Mouse (Mus musculus) layer of hippocampus, adult 2 months (tissue): ENCODE results near the gene Vps13c. TPM values are rescaled to one million over a fixed set of nuclear protein-coding genes. Genes with fewer than 3 reads are reported as not detected.
A peak's percentile ranks its signal among the peaks of the same experiment; 100 is the strongest.

Experiments used
- DNase-seq, 2 experiments: peaks; one replicate each; pipeline ENCODE4 v3.0.0; 2022; ENCODE audit warnings: low spot score in 2 of 2
- H3K27ac ChIP-seq: fragments of 200-600 bp; 2 replicates; pipeline ENCODE4 v1.8.1; 2022
- H3K4me3 ChIP-seq: fragments of 200-600 bp; 2 replicates; pipeline ENCODE4 v1.8.1; 2022; ENCODE audit warnings: mild to moderate bottlenecking
- CTCF ChIP-seq: fragments of 200-600 bp; conservative IDR thresholded peaks from 2 replicates; pipeline ENCODE4 v1.8.1; 2022; ENCODE audit warnings: antibody characterized with exemption, mild to moderate bottlenecking, moderate library complexity
- total RNA-seq, 2 experiments: library from RNA; stranded (reverse); gene quantifications; 2 replicates each; pipeline ENCODE4 v1.2.3; 2021

The Vps13c gene
- total RNA-seq, 2 experiments from 2014 or later: 113 to 121 TPM

DNA sequence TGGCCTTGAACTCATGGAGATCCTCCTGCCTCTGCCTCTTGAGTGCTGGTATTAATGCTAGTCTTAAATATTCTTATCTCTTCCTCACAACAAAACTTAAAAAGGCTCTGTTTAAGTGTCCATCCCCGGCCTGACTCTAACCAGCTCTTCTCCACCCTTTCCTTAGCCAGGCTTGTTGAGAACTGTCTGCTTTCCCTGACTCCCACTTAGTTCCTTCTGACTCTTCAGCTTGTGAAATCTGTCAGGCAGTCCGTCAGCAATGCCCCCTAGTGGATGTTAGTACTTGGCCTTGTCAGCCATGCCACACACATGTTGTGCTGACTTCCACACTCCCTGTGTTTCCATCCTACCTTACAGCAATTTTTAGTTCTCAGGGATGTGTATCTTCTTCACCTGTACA lies 35.1 kb downstream of the Vps13c start:
- Histone ChIP-seq H3K27ac (no peak overlapping the region), H3K4me3 (no peak overlapping the region)
- DNase-seq: peak; percentile 39 to 54
- TF ChIP-seq CTCF: peak; percentile 80

DNA sequence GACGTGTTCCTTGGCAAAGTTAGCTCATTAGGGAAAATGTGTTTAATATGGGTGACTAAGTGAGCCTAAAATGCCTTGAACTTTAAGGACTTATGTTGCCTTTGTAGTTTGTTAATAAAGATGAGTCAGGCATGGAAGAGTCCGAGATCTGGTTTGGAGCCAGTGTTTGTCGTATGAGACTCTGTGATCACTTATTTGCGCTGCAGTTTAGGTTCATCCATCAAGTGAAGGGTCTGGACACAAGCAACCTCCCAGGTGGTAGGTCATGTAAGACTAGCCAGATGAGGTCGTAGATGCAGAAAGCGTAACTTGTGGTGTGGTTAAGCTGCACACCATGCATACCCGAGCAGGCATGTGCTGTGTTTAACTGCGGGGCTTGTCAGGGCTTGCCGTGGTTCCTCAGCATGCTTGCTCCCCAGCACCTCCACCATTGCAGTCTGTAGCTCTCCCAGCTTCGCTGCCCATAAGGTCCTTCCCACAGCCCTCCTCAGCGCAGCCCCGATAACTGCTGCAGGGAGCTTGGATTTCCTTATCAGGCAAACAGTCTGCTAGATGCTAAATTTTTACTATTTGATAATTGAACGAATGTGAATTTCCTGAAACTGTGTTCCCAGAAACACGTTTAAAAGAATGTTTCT lies 37.0 kb downstream of the Vps13c start:
- no peak for DNase-seq
- H3K27ac ChIP-seq: peak overlapping the region; percentile 41; the same call in 1 of the 2 replicates
- TF ChIP-seq CTCF: no peak
- no peak overlapping the region for H3K4me3 ChIP-seq

DNA sequence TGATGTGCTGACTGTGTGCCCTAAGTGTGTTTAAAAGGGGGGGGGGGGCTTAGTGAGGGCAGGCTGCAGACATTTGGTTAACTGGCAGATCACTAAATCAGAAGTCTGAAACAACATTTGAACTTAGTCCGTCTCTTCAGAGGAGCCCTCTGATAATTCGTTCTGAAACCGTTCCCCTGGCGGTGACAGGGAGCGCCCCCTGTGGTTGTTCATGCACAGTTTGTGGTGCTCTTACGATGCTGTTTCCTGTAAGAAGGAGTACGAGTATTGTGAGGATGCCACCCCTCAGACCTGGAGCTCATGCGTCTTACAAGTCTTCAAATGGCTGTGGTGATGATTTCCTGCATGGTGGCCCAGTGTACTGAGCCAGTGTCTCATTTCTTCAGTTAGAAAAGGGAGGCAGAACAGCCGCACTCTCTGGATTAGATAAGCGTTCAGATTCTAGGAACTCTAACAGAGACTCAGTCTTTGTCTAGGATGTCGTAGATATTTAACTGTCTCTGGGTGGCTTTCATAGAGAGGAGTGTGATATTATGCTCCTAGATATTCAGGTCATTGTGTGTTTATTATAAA lies 38.1 kb downstream of the Vps13c start:
- Histone ChIP-seq H3K4me3 (no peak overlapping the region), H3K27ac (no peak overlapping the region)
- TF ChIP-seq CTCF: peak; percentile 34
- DNase-seq: no peak

DNA sequence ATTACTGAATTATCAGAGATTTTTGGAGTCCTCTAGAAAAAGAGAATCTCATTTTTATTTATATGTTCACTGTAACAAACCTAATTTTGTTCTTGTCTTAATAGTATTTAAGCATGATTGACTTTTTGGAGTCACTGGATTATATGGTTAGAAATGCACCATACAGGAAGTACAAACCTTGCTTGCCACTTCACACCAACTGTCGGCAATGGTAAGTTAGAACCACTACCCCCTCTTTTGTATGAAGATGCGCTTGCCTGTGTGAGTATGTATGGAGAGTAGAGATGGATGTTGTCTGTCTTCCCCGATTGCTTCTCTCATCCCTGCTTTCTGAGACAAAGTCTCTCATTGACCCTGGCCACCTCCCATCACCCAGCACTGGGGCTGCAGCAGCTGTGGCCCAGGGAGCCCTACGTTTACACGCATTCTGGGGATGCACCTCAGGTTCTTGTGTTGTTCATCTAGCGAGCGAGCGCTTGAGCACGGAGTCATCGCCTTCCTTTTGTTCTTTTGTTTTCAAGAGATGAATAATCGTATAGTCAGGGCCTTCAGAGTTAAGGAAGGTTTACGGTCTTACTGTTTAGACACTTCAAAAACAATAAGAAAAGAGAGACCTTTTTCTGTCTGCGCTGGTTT lies 43.3 kb downstream of the Vps13c start:
- H3K27ac ChIP-seq: no peak overlapping the region
- no peak for DNase-seq
- H3K4me3 ChIP-seq: no peak overlapping the region
- TF ChIP-seq CTCF: no peak

DNA sequence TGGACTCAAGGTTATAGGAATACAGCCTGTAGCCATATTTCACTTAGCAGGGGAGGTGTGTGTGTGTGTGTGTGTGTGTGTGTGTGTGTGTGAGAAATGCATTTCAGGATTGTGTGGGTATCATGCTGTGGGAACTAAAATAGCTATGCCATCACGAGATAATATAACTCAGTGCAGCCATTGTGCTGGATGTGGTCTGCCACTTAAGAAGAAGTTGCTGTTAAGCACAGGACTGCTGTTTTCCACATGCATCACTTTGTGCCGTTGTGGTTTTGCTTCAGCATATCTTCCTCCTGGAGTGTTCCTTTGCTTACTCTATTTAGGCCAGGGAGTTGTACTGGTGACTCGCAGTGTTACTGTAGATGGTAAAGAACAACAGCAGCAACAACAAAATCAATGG lies 43.9 kb downstream of the Vps13c start:
- Histone ChIP-seq H3K4me3 (no peak overlapping the region), H3K27ac (no peak overlapping the region)
- no peak for DNase-seq
- TF ChIP-seq CTCF: no peak

DNA sequence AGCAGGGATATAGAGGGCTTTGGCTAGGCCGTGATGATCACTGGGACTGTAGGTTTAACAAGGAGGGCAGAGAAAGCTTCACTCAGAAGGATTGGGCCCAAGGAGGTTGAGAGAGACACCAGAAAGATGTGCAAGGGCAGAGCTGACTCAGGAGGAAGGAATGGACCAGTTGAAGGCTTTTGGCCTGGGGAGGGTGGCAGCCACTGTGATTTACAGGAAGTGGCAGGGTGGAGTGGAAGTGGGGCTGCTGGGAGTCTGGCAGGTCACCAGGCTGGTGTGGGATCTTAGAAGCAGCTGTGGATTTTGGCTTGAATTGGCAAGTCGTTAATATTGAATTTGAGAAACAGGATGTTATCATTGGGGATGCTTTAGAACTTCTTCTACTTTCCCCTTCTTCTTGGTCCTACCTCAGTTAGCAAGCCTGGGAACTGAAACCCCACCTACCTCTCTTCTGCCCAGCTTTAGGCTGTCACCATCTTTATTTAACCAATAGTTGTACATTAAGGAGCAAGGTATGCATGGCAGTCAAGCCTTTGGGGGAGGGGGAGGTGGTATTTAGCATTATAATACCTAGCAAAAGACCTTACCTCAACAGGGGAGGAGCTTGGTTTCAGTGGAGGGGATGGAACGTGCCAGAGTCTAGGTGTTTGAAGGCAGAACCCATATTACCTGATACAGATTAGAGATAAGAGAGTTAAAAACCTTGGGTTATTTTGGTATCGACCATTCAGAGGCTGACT lies 47.0 kb downstream of the Vps13c start:
- no peak for TF ChIP-seq CTCF

DNA sequence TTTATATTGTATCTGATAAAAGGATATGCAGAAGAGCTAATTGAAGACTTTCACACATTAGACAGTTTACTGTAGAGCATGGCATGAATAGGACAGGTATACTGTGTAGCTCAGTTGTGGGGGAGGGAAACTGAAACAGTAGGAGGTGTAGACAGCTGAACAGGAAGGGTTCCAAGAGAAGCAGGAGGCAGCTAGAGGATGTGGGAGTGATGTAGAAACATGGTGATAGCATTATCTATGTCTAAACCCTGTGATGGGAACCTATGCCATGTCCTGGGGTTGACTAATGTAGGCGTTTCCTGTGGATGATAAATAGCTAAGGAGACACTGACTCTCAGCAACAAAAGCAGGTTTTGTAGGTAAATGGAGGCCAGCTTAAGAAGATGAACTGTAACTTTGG lies 53.3 kb downstream of the Vps13c start:
- no peak overlapping the region for H3K27ac ChIP-seq
- DNase-seq: no peak
- H3K4me3 ChIP-seq: no peak overlapping the region
- no peak for TF ChIP-seq CTCF

More for the DNA sequence above, 47.0 kb downstream of the Vps13c start:
- H3K27ac ChIP-seq: no peak overlapping the region
- no peak for DNase-seq
- no peak overlapping the region for H3K4me3 ChIP-seq

DNA sequence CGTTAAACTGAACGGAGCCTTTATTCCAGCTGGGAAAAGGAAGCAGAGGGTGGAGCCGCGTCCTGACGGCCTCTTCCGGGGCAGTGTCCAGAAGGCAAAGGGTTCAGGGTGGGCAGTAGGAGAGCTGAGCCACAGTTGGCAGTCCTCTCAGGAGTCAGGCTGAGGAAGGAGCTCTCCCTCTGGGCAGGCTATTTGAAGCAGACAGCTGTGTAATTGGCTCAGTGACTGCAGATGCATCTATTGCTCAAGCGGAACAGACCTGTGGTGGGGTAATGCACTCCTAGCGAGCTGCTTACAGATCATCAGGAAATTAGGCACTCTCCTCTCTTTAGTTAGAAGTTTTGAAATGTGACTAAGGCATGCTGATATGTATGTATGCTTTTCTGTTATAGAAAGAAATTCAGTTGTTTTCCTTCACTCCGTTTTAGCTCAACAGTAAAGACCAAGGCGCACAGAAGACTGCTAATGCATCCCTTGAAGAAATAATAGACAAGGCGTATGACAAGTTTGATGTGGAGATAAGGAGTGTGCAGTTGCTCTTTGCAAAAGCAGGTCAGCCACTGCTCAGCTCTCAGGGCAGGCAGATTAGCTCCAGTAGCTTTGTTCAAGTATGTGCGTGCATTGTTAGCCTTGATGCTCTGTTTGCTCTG lies 56.6 kb downstream of the Vps13c start:
- DNase-seq: no peak
- H3K27ac ChIP-seq: no peak overlapping the region
- no peak overlapping the region for H3K4me3 ChIP-seq
- no peak for TF ChIP-seq CTCF

DNA sequence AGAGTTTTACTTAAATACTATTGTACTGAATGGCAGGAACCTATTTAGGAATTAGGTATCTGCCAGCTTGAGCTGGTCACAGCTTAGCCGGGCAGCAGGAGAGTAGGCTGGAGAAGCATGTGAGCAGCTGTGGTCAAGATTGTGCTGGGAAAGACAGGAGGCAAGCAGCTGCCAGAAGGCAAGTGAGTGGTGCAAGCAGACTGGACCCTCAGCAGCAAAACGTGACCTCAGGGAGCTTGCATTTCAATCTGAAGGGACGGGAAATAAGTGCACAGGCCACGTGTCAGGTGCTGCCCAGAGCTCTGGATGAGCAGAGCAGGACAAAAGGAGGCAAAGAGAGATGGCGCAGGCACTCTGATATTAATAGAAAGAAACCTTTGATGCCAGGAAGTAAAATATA lies 60.2 kb downstream of the Vps13c start:
- TF ChIP-seq CTCF: no peak
- Histone ChIP-seq H3K4me3 (no peak overlapping the region), H3K27ac (no peak overlapping the region)
- no peak for DNase-seq

DNA sequence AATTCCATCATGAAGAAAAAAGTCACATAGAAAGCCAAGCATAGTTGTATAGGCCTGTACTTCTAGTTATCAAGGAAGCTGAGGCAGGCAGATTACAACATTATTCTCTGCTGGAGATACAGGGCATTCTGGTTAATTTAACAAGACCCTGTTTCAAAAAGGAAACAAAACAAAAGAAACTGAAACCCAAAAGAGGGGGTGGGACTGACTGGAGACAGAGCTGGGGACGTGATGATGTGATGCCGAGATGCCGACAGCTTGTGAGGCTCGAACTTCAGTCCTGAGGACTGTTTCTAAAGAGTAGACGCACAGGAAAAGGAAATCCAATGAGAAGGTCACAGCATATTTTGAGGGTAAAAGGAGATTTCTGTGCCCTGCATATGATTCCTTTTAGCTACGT lies 64.2 kb downstream of the Vps13c start:
- no peak for DNase-seq
- Histone ChIP-seq H3K4me3 (no peak overlapping the region), H3K27ac (no peak overlapping the region)
- TF ChIP-seq CTCF: no peak

DNA sequence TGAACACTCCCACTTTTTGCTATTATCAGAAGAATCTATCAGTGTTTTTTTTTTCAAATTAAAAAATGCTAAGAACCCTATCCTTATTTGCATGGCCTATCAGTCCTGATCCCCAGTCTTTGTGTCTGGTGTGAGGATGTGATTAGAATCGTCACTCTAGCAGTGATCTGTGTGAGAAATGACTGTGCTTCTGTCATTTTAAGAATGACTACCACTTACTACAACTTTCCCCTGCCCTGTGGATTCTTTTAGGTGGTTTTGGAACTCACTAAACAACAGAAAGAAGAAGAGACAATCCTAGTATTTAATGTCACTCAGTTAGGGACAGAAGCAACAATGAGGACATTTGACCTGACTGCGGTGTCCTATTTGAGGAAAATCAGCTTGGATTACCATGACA lies 65.3 kb downstream of the Vps13c start:
- TF ChIP-seq CTCF: no peak
- no peak overlapping the region for H3K4me3 ChIP-seq
- no peak overlapping the region for H3K27ac ChIP-seq
- DNase-seq: no peak

DNA sequence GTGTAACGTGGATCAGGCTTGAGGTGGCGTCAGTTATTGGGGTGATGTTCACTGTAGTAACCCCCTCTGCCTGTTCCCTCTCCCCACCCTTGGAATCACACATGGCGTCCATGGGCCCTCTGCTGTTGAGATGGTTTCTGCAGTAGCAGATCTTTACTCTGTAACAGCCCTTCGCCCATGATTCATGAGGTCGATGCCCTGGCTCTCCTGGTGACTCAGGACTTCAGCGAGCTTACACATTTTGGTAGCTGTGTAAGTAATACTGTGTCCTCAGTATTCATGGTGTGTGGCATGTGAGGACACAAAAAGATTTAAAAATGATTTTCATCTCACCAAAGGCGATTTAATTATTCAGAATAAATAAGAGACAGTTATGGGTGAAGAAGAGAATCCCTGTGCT lies 74.5 kb downstream of the Vps13c start:
- TF ChIP-seq CTCF: no peak
- no peak overlapping the region for H3K27ac ChIP-seq

DNA sequence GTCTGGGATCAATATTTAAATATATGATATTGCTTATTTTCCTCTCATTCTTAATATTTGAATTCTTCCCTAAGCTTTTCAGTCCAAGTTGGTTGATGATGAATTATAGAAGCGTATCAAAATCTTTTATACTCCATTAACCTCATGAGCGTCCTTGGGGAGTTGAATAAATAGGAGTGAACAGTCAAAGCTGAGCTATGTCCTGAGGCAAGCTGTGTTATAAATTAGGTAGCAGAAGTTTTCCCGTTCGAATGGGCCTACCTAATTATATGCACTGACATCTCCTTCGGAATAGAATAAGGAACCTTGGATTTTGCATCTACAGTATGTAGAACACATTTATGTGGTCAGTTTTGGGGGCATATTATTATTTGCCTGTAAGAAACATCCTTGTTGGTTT lies 82.2 kb downstream of the Vps13c start:
- Histone ChIP-seq H3K4me3 (no peak overlapping the region), H3K27ac (no peak overlapping the region)
- TF ChIP-seq CTCF: no peak
- DNase-seq: no peak

More for the DNA sequence above, 74.5 kb downstream of the Vps13c start:
- DNase-seq: no peak
- H3K4me3 ChIP-seq: no peak overlapping the region
